Mouse (Mus musculus) cerebellum, adult 11-12 months (tissue): ENCODE measurements around the gene Chmp5.
"Not testable (repeated sequence)": the region's sequence is repeated elsewhere in the genome, so short reads cannot be mapped to it uniquely, and the experiment has no call there.

Source experiments
- DNase-seq: peaks from one replicate; pipeline ENCODE4 v3.0.0; 2022

Gene Chmp5

GRCm38 (mm10) chr4:40948160-40948708 lies at the start of gene Chmp5, which contains the start of gene Bag1:
Gene Chmp5, plus strand, starts transcription at chr4:40948407.
Gene Bag1, minus strand, starts transcription at chr4:40948294.
- DNase-seq = peak; percentile 99

- no peak for DNase-seq
These were observed 49.6 kb upstream of the Chmp5 start for GRCm38 (mm10) chr4:40898476-40899044.

DNA sequence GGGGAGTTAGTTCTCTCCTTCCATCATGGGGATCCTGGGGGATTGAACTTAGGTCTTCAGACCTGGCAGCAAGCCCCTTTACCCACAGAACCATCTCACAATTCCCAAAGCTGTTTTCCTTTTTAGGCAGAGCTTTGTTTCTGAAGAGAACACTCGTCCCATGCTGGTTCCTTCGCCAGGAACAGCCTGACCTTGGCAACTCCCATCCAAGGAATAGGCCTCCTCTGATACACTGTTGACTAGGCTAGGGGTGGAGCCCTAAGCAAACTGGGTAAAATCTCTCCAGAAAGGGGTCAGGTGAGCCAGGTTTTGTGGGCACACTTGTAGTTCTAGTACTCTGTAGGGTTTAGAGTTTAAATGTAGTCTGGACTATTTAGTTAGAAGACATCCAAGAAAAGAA lies 48.9 kb upstream of the Chmp5 start:
- DNase-seq = no peak

DNA sequence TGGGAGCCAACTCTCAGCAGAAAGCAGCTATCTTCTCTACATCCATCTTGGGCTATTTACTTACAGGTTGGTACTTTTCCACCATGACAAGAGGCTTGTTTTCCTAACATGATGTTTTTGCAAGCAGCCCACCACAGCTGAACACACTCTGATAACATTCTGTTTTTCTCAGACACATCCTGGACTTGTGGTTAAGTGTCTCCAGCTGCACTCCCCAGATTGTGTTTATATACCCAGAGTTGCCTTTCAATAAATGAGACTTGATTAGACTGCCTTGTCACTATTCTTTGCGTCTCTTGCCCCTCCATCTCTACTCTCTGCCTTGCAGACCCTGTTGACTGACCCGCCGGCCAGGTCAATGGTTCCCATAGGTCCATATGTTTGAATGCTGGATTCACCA lies 48.1 kb upstream of the Chmp5 start:
- DNase-seq = no peak

GRCm38 (mm10) chr4:40900612-40901011 lies 47.6 kb upstream of the Chmp5 start:
- no peak for DNase-seq

GRCm38 (mm10) chr4:40906298-40906697 lies 41.9 kb upstream of the Chmp5 start:
- no peak for DNase-seq

DNA sequence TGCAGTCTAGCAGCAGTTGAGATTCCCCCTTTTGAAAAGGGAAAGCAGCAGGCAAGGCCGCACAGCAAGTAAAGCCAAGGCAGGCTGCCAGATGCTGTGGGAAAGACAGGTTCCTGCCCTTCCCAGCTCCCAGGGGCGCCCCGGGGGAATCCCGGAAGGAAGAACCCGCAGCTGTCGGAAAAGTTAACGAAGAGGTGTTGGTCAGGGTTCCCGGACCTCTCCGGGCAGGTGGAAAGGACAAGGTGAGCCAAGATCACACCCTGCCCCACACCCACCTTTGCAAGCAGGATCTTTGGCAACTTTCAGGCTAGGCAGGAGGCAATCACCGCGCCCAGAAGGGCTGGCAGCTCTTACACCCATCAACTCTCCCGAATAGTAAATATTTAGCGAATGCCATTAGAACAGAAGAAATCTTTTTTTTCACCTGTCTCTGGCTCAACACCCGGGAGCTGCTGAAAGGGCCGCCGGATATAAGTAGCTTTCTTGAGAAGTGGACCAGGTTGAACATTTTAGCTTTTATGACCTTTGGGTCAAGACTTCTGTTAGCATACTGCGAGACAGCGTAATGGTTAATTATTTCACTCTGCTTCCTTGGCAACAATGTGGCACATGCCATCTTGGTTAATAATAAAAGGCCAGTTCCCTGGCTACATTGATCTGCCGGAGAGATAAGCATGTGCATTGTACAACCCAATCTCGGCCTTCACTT lies 39.8 kb upstream of the Chmp5 start:
- DNase-seq = no peak

DNA sequence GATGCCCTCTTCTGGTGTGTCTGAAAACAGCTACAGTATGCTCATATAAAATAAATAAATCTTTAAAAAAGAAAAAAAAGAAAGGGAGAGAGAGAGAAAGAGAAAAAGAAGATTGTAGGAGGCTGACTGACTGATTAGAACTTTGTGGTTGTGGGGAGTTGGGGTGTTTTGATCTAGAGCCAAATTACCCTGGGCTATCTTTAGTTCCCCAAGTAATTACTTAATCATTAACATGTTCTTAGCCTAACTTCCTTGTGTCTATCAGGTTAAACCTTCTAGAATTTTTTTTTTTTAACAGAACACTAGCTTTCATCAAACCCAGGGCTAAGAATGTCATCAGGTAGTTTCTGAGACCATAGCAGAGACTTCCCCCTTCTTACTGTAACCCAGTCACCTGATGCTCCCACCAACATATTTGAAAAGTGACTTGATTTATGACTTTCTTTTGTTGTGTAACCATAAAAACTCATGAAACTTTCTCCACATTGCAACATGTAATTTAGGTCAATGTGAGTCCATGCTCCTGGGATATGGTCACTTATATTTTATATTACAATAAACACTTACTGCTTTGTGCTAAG lies 33.8 kb upstream of the Chmp5 start:
- no peak for DNase-seq

DNA sequence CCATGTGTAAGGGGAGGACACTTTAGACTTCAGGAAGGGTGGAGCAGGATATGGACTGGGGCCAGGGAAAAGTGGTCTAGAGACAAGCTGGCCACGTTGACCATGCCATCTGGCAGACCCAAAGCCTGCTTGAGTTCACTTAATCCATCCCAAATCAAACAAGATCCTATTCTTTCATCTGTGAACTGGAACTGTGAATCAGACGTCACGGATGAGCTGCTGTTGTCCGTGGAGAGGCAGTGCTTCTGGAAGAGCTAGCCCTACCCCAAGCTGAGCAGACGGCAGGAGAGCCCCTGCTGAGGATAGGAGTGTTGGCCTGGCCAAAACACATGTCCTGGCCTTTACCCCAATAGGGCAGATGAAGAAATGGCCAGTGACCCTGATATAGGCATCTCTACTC lies 32.3 kb upstream of the Chmp5 start:
- no peak for DNase-seq

- DNase-seq = no peak
These were observed 31.5 kb upstream of the Chmp5 start for GRCm38 (mm10) chr4:40916592-40917155.

GRCm38 (mm10) chr4:40919785-40920184 lies 28.4 kb upstream of the Chmp5 start, which contains the start of gene Spink4:
Gene Spink4, plus strand, starts transcription at chr4:40920052.
- DNase-seq = no peak

GRCm38 (mm10) chr4:40920576-40920975 lies 27.6 kb upstream of the Chmp5 start:
- DNase-seq = no peak

GRCm38 (mm10) chr4:40921288-40921687 lies 26.9 kb upstream of the Chmp5 start:
- no peak for DNase-seq

DNA sequence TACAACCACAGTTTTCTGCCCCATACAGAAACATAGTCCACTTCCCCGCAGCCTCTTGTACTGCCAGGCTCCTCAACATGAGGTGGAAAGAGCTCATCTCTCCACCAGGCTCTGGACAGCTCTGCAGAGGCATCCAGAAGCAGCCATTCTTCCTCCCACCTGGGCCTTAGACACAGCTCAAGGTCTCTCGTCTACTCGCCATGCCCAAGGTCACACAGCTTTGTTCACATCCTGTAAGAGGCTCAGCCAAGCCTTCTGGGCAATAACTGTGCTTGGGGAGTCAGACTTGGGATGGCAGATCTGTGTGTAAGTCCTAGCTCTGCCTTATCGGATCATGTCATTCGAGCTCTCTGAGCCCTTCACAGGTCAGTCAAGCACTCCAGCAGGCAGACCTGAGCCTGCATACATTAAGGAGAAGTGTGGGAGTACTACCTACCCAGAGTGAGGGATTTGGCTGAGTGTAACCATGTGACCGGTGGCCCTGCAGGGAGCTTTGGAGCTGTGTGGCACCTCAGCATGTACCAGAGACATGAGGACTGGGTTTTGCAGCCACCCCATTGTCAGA lies 25.0 kb upstream of the Chmp5 start:
- no peak for DNase-seq

- DNase-seq = no peak
These were observed 22.6 kb upstream of the Chmp5 start for GRCm38 (mm10) chr4:40925568-40925967.

GRCm38 (mm10) chr4:40929046-40929445 lies 19.2 kb upstream of the Chmp5 start:
- no peak for DNase-seq

DNA sequence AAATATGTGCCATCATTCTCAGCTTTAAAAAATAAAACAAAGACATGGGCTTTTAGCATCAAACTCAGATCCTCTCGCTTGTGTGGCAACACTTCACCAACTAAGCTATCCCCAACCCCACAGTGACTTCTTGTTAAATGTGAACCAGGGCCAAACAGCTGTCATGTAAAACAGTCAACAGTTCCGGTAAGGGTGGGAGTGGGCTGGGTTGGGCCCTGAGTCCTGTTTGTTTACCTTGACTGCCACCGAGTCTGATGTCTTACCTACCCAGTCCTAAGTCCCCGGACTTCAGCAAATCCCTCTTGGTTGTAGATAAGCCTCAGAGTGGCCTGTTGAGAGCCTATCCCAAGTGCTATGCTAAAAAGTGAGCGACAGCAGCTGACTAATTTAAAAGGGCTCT lies 14.5 kb upstream of the Chmp5 start:
- no peak for DNase-seq

DNA sequence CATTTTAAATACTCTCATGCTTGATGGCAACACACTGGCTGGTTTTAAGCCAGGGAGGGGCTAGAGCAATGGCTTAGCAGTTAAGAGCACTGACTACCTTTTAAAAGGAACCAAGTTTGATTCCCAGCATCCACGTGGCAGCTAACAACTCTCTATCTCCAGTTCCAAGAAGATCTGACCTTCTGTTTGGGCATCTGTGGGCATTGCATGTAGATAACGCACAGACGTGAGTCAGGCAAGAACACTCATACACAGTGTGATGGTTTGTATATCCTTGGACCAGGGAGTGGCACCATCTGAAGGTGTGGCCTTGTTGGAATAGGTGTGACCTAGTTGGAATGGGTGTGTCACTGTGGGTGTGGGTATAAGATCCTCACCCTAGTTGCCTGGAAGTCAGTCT lies 13.8 kb upstream of the Chmp5 start:
- not testable (repeated sequence) for DNase-seq

GRCm38 (mm10) chr4:40936175-40936839 lies 11.9 kb upstream of the Chmp5 start:
- peak; percentile 37 for DNase-seq

GRCm38 (mm10) chr4:40938793-40939192 lies 9.4 kb upstream of the Chmp5 start:
- DNase-seq = no peak

- no peak for DNase-seq
These were observed 4.6 kb upstream of the Chmp5 start for GRCm38 (mm10) chr4:40943651-40944050.

GRCm38 (mm10) chr4:40946516-40947121 lies 1.6 kb upstream of the Chmp5 start:
- DNase-seq = no peak
